Mouse (Mus musculus): Measurements from ENCODE around the gene Grm1. TPM values are rescaled to one million over a fixed set of nuclear protein-coding genes. Genes with fewer than 3 reads are reported as not detected.

The Grm1 gene
- polyA plus RNA-seq, 1 experiment = not detected

DNA sequence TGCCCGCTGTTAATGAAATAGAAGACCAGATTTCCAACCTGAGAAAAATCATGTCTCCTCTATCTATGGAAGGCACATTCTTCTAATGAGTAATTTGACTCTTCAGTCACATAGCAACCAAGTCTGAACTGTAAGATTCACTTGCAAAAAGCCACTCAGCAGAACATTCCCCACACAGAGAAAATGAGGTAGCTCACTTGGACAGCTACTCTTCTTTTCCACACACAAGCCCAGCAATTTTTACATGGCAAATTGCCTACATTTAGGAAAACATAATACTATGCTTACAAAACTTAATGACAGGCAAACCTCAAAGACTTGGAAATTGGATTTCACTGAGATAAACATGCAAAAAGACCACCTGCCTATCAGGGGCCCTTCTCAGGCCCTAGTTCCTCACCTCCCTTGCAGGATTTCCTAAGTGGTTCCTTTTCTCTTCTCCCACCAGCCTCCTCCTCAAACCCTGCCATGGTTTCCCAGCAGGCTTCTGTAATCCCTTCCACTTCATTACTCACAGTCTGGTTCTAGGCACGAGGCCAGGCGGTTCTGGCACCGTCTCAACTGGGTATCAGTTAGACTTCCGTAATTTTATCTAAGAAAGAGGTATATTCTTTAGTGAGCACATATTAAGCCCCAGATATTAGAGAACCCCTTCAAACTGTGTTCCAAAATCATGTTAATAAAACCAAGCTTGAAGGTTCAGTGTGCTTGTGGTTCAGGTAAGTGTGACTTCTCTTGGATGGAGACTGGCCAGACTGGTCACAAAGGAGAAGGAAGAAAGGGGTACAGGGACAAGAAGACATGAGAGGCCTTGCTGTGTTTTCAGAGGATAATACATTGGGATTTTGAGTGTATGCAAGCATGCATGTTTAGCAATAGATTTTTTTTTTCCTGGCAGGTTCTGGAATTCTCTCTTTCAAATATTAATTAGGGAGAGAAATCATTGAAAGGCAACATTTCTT lies 269.1 kb downstream of the Grm1 start:
- TF ChIP-seq GATA1 (IDR thresholded peaks at IDR 0.05; ENCODE audit: low read length) = no peak

GRCm38 (mm10) chr10:10809777-10810176 lies 272.4 kb downstream of the Grm1 start:
- TF ChIP-seq GATA1 (IDR thresholded peaks at IDR 0.05; ENCODE audit: low read length) = no peak

GRCm38 (mm10) chr10:10795321-10795720 lies 286.8 kb downstream of the Grm1 start:
- no peak for TF ChIP-seq GATA1 (IDR thresholded peaks at IDR 0.05; ENCODE audit: low read length)

- TF ChIP-seq GATA1 (IDR thresholded peaks at IDR 0.05; ENCODE audit: low read length) = no peak
Measured at GRCm38 (mm10) chr10:10790458-10790857, 291.7 kb downstream of the Grm1 start.

DNA sequence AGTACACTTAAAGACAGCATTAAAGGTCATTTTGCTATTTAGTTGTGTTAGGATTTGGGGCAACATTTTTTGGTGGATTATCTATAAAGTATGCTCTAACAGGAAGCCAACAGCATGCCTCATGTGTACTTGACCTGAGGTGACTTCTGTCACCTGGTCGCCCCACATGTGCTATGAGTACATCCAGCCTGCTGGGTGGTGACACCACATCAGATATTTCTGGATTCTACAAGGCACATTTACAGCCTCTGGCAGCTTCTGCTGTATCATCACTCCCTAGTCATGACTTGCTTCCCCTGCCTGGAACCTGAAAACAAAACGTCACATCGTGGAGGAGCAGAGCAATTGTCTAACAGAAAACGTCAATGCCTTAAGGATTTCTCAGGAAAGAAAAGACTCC lies 292.2 kb downstream of the Grm1 start:
- TF ChIP-seq GATA1 (IDR thresholded peaks at IDR 0.05; ENCODE audit: low read length) = no peak

DNA sequence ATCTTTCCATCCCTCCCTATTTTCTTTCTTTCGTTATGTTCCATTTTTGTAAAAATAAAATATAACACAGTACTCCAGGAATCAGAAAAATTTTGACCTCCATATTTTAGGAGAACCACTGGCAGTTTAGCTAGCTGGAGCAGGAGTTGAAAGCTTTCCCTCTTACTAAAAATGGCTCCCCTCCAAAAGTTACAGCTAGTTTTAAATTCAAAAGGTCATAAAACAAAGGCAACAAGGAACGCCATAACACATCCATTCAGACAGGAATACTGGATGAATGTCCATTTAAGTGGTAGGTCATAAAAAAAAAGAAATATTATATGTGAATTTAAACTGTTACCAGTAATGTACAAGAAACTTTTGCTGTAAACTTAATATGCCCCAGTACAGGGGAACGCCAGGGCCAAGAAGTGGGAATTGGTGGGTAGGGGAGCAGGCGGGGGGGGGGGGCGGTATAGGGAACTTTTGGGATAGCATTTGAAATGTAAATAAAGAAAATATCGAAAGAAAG lies 294.2 kb downstream of the Grm1 start:
- TF ChIP-seq GATA1 (IDR thresholded peaks at IDR 0.05; ENCODE audit: low read length) = no peak

GRCm38 (mm10) chr10:10785122-10785521 lies 297.0 kb downstream of the Grm1 start:
- TF ChIP-seq GATA1 (IDR thresholded peaks at IDR 0.05; ENCODE audit: low read length) = no peak

GRCm38 (mm10) chr10:10774827-10775226 lies 307.3 kb downstream of the Grm1 start:
- TF ChIP-seq GATA1 (IDR thresholded peaks at IDR 0.05; ENCODE audit: low read length) = no peak

DNA sequence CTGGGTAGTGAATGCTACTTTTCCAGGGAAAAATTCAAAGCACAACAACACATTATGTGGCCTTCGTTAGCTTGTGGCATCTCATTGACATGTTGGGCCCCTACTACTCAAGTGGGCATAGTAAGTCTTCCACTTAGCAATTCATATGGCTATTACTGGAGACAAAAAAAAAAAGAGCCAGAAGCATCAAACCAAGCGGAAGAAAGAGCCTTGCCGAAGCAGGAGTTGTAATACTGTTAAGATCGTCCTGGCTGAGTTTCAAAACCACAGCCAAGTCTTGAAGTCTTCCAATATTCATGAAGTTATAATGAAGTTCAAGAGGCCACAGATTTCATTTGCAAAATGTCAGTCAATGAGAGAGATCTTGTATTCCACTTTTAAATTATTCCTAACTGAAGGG lies 319.1 kb downstream of the Grm1 start:
- no peak for TF ChIP-seq GATA1 (IDR thresholded peaks at IDR 0.05; ENCODE audit: low read length)

DNA sequence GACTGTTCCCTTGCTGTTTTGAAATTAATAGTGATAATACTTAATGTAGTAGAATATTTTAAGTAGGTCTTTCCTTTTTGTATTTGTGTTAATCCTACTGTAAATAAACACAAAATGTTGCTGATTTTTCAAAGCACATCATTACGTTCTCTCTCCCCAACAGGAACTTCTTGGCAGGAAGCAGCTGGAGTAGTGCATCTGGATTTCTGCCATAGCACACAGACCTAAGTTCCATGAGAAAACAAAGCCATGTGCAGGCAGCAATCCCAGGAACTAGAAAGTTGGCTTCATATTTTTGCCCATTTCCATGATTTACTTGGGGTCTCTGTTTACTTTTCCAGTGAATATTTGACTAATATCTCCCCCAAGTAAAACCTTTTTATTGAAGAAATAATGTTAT lies 320.9 kb downstream of the Grm1 start:
- no peak for TF ChIP-seq GATA1 (IDR thresholded peaks at IDR 0.05; ENCODE audit: low read length)

GRCm38 (mm10) chr10:10760801-10761200 lies 321.4 kb downstream of the Grm1 start:
- TF ChIP-seq GATA1 (IDR thresholded peaks at IDR 0.05; ENCODE audit: low read length) = no peak

DNA sequence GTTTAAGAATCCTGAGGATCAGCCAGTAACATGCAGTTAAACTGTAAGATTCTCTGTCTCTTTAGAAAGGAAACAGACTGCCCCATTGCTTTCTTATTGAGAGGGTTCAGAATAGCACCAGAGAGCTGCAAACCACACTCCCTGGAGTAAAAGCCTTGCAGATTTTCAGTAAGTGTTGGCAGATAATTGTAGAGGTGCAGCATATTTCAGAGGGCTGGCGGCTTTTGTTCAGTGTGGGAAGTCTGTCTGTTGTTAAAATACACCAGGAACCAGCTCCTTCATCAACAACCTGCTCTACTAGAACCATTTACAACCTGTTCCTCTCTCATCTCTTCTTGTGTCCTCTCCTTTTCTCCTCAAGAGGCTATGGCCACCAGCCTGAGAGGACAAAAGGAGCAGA lies 331.1 kb downstream of the Grm1 start:
- TF ChIP-seq GATA1 (IDR thresholded peaks at IDR 0.05; ENCODE audit: low read length) = no peak

GRCm38 (mm10) chr10:10744097-10744496 lies 338.1 kb downstream of the Grm1 start:
- no peak for TF ChIP-seq GATA1 (IDR thresholded peaks at IDR 0.05; ENCODE audit: low read length)

DNA sequence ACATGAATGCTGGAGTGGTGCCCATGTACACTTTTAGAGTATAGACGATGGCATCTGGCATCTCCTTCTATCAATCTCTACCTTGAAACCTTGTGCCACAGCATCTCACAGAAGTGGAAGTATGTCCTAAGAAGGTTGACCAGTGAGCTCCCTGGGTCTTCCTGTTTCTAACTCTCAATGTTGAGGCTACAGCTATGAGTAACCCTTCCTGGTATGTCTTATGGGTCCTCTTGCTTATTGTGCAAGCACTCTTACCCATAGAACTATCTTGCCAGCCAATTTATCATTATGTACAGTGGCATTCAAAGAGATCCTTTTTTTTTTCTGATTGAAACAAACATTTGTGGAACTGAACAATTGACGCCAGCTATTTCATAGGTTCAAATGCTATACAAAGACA lies 340.0 kb downstream of the Grm1 start:
- TF ChIP-seq GATA1 (IDR thresholded peaks at IDR 0.05; ENCODE audit: low read length) = no peak

DNA sequence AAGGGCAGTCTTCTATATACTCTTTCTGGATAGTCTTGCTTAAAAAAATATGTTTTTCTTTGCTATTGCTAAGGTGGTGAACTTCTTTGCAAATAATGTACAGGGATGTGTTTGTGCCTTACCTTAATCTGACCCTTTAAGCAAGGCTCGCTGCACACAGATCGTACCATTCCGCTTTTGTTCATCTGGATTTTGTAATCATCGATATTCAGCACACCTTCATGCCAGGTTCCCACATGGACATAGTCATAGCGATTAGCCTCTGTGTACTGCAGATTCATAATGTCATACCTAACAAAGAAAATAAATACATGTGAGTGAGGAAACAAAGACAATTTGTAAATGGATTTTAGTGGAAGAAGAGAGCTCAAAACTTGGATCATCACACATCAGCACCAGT lies 340.8 kb downstream of the Grm1 start:
- no peak for TF ChIP-seq GATA1 (IDR thresholded peaks at IDR 0.05; ENCODE audit: low read length)

DNA sequence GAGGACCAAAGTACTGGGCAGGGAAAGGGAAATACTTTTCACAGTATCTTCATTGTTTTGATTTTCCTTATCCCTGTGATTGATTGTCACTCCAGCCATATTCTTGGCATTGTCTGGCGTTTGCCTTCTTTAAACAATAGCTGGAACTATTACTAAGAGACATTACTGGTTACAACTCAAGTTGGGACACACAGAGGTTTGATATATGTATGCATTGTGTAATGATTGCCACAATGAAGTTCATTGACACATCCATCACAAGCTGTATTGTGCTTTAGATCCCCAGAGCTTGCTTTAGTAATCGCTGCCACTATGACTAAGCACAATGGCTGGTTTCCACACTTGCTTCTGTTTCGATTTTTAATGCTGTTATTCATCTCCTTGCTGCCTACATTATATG lies 341.4 kb downstream of the Grm1 start:
- no peak for TF ChIP-seq GATA1 (IDR thresholded peaks at IDR 0.05; ENCODE audit: low read length)

All from G1E-ER4 (cell line).